Mouse (Mus musculus): ENCODE data around the gene Coq8a.
A peak's percentile ranks its signal among the peaks of the same experiment; 100 is the strongest.

Coq8a gene

DNA sequence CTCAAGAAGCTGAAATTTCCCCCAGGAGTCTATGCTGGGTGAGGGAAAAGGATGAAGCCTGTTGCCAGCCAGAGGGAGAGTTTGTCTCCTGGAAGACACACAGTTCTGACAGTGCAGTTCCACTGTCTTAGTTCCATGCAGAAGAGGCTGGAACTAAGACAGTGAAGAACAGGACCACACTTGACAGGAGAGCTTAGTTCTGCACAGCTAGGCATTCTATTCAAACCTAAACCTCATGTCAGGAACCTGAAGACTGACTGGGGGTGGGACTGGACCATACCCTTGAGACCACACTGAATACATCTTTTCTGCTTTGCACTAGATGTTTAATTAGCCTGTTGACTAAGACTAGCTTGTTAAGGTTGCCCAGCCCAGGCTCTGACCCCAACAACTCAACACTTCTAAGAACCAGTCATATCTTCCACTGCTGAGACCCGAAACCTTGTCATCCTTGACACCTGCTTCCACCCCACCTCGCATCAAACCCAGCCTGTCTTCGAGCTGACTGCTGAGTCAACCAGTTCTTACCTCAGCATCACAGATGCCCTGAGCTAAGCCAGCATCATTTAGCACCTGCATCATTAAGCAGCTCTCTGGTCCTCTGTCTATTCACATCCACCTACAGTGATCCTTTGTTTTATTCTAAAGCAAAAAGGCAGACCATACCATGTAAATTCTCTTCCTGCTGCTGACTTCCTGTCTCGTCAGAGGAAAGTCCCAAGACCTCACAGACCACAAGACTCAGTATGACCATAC lies at the start of gene Coq8a:
Gene Coq8a (minus strand): TSS at position 644 of the 756 bp plus-strand sequence.
- ATAC-seq (ENCODE audit: insufficient number of reproducible peaks, low FRiP score, low TSS enrichment) = no peak

DNA sequence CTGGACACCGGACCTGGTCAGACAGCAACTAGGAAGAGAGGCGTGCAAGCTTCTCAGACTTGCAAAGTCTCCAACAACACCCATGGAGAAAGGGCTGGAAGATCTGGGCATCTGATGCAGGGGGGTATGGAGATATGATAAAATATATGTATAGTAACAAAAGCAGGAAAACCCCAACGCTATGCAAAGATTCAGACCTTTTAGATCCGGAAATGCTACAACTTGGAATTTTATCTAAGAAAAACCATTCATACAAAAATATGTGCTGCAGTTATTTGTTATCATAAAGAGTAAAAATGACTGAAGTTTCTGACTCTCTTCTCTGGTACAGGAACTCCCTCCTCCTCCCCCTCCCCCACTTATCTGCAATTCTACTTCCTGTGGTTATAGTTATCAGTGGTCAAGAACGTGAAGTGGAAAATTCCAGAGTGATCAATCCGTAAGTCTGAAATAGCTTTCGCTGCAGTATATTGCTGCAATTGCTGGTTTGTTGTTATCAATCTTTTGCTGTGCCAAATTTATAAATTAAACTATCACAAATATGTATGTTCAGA lies 49.3 kb upstream of the Coq8a start:
- no peak for ATAC-seq (ENCODE audit: insufficient number of reproducible peaks, low FRiP score, low TSS enrichment)

DNA sequence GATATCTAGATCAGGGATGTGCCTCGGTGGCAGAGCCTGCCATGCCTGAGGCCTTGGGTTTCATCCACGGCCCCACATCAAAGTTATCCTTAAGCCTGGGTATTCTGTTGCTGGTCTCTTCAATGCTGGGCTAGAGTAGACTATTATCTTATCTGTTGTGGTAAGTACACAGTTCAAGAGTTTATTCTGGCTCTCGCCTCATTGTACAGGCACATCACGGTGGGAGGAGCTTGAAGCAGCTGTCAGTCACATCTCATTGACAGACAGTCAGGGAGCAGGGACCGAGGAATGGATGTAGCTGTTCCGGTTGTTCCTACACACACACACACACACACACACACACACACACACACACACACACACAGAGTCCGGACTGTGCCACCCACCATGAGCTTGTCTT lies 48.5 kb upstream of the Coq8a start:
- ATAC-seq (ENCODE audit: insufficient number of reproducible peaks, low FRiP score, low TSS enrichment) = no peak

DNA sequence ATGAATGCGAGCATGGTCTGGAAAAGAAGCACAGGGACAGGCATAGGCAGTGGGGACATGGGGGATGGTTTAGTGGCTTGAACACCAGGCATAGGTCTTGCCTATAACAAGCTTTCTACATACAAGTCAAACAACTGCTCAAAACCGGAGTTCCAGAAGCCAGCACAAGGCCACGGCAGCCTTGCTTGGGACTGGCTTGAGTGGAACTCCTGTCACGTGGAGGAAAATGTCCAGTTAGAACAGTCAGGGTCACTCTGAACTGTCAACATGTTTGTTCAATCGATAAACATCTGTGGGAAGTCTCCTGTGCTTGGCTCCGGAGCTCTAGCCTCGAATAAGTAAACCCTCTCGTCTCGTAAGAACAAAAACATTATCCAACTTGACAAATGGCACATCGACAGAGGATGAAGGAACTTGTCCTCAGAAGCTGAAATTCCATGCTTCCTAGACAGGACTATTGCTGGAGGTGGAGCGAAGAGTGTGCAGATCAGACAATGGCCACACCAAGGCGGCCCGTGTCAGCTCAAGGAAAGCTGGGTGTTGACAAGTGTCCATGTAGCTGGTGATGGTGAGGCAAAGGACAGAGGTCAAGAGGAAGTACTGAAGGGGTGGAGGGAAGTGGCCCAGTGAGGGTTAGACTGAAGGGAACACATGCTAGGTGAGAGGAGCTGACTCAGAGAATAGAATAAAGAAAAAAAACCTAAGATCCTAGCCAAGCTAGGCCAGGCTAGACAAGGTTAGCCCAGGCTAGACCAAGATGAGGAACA lies 46.5 kb upstream of the Coq8a start:
- ATAC-seq (ENCODE audit: insufficient number of reproducible peaks, low FRiP score, low TSS enrichment) = no peak

DNA sequence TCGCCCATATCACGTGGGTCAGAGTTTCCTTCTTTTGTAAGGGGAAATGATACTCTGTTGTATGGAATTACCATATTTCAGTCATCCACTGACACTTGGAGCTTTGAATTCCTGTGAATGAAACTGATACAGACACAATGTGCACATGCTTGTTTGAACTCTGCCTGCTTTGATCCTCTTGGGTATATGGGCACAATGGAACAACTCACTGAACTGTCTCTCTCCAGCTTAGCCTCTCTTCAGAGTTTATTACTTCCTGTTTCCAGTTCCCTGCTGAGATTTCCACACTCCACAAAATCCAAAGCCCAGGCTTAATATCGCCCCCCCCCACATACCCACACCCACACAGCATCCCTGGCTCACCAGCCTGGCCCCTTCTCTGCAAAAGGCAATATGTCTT lies 32.3 kb upstream of the Coq8a start:
- no peak for ATAC-seq (ENCODE audit: insufficient number of reproducible peaks, low FRiP score, low TSS enrichment)

DNA sequence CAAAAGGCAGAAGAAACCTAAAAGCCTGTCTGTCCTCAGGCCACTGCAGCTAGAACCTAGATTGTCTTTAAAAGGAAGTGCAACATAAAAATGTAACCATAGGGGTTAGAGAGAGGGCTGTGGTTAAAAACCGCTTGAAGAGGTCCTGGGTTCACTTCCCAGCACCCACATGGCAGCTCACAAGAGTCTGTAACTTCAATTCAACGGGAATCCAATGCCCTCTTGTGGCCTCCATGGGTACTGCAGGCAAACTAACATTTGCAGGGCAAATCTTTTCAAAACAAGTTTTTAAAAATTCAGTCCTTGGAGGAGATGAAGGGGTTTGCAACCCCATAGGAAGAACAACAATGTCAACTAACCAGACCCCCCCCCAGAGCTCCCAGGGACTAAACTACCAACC lies 31.2 kb upstream of the Coq8a start:
- ATAC-seq (ENCODE audit: insufficient number of reproducible peaks, low FRiP score, low TSS enrichment) = no peak

DNA sequence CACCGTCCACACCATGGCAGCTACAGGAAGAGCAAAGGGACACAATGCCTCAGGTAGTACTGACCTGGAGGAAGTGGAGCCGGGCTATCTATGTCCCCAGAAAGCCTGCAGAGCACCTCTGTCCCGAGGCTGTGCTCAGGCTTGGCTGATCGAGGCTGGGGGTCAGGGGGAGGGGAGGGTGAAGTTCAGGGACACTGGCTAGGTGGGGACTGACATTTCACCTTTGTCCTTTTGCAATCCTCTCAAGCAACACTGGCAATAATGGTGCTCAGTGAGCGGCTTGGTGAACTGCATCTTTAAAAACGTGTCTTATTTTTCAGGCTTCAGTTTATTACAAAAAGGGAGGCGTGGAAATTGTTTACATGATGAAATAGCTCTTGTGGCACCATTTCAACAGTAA lies 30.5 kb upstream of the Coq8a start:
- ATAC-seq (ENCODE audit: insufficient number of reproducible peaks, low FRiP score, low TSS enrichment) = no peak

DNA sequence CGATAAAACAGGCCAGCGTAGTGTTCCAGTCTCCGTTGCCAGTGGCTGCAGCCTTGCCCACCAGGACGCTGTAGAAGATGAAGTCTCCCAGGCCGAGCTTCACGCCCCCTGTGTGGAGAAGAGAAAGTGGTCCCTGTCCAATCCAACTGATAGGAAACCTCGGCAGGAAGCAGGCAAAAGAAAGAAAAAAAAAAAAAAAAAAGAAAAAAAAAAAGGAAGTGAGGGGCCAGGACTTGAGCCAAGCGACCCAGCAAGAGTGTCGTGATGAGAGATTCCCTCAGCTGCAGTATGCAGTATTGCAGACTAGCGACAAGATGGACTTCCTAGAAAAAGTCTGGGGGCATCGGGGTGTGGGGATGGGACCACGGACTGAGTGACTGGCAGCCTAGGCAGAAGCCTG lies 29.5 kb upstream of the Coq8a start:
- no peak for ATAC-seq (ENCODE audit: insufficient number of reproducible peaks, low FRiP score, low TSS enrichment)

DNA sequence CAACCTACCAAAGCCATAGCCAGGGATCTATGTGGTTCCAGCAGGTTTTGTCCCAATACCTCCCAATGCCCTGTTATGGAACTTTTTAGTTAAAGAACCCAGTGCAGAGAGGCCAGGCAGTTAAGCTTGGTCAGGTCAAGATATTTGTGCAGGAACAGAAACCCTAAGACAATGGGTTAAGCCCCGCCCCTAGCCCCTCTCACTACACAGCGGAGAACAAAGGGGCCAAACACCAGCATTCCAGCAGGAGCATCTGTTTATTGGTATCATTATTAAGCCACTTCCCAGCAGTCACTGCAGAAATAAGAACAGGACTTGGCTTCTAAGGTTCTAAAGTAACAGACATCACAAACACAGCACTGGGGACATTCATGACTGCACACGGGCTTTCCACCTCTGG lies 27.4 kb upstream of the Coq8a start:
- ATAC-seq (ENCODE audit: insufficient number of reproducible peaks, low FRiP score, low TSS enrichment) = no peak

DNA sequence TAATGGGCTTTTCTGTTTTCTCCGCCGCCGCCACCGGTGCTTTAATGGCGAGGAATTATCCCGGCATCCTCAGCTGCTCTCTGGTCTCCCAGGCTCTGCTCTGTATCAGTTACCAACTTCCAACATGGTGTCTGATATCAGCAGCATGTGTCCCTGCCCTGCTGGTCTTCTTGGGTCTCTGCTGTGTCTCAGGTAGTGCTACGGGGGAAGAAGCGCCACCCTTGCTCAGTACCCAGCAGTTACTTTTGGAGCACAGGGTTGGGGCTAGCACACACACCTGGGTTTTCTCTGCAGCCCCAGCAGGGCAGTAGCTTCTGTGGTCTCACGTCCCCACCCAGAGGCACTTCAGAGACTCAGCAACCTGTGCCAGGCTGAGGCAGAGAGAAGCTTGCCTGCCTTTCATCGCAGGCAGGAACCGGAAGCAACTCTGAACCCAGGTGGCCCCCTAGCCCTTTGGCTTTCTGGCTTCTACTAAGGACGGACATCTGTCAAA lies 26.9 kb upstream of the Coq8a start:
- ATAC-seq (ENCODE audit: insufficient number of reproducible peaks, low FRiP score, low TSS enrichment) = peak; percentile 50

DNA sequence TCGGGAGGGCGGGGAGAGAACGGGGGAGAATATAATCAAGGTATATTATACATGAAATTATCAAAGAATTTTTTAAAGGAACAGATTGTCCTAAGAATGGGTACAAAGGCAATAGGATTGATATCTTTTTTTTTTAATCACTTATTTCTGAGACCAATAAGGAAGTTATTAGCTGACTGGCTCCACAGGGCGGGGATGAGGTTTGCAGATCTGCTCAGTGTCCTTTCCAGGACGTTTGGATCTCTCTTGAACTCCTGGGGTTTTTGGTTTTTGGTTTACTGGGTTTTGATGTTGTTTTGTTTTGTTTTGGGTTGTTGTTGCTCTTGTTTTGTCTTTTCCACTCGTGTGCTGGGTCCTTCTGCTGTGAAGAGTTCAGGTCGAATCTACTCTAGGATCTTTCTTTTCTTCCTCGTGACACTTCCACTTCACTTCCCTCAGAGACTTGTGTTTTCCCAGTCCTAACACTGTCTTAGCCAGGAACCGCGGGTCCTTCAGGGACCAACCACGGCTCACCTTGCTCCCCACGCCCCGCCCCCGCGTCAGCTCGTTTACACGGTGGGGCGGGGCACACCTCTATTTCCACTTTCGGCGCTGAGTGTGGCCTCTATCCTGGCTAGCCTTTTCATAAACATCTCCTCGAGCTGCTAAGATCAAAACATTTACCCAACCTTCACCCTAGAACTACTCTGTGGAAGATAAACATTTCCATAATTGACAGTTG lies 26.3 kb upstream of the Coq8a start:
- ATAC-seq (ENCODE audit: insufficient number of reproducible peaks, low FRiP score, low TSS enrichment) = peak; percentile 80

DNA sequence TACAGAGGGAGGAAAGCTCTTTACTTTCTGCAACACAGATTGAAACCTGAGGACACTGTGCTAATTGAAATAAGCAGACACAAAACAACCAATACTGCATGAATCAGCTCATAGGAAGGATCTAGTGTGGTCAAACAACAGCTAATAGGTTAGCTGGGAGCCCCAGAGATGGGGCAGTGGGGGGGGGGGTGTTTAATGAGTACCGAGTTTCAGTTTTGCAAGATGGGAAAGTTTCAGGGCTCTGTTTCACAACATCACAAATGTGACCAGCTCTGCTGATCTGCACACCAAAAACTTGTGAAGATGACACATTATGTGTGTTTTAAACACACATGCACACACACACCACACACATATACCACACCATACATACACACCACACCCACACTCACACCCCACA lies 22.6 kb upstream of the Coq8a start:
- ATAC-seq (ENCODE audit: insufficient number of reproducible peaks, low FRiP score, low TSS enrichment) = no peak

DNA sequence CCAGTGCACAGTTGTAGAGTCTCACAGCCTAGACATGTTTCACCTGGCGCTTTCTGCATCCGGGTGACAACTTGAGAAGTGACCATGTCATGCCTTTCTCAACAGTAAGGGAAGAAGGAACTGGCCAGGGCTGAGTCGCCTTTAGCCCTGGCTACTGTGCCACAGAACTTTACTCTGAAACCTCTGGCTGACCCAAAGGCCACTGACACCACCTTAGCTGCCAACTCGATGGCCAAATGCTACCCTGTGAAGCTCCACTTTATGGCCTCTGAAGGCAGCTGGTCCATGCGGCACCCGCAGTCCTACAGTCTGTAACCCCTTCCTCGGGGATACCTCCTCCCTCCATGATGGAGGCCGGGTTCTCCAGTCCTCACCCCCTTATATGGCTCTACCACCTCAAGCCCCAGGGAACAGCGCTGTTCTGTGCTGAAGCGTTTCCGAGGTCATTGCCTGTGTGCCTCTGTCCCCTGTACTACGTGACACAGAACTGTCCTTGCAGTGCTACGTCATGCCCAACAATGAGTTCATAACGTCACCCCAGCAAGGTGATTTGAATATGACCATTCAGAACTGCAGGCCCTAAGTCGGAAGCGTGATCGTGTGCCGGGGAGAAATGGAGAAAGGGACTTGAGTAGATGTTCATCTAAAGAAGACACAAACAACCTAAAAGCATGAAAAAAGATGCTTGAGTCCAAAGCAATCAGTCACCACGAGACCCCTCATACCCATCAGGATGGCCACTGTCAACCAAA lies 21.6 kb upstream of the Coq8a start:
- ATAC-seq (ENCODE audit: insufficient number of reproducible peaks, low FRiP score, low TSS enrichment) = no peak

DNA sequence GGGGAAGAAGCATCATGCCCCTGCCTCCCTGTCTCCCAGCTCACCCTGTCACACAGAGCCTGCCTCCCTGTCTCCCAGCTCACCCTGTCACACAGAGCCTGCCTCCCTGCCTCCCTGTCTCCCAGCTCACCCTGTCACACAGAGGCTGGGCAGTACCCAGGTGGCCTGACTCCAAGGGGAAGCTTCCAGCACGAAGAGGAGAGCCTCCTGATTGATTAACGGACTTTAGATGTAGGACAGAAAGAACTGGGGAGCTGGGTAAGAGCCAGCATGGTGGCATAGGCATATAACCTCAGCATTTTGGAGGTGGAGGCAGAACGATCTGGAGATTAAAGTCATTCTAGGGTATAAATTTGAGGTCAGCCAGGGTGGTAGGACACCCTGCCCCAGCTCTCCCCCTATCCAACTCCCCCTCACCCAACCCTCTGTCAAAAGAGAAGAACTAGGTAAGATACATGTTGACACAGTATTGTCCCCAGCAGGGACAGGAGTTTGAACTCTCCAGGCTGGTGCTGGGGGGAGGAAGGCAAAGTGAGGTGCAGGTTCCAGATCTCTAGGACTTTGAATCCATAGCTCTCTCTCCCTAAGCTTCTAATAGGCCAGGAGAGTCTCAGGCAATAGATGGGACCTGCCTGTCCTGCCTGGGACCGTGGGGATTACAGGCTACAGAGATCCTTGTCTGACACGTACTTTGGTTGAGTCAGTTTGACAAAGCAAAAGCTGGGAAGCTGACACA lies 17.3 kb upstream of the Coq8a start:
- no peak for ATAC-seq (ENCODE audit: insufficient number of reproducible peaks, low FRiP score, low TSS enrichment)

DNA sequence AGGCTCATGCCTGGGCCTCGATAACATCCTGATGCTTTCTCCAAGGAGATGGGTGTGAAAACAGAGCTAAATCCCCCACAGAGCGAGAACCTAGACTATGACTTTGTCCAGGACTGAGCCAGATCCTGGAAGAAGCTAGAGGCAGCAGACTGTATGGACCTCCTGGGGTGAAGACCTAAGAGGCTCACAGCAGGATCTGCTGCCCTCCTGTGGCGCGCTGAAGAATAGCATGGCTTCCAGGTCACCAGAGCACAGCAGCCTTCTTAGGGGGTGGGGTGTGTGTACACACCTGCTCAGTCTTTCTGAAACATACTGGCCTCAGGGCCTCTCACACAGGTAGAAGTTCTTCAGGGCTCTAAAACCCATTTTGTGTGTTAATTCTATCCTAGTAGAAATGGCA lies 15.6 kb upstream of the Coq8a start:
- peak; percentile 69; the same call in 1 of the 2 replicates for ATAC-seq (ENCODE audit: insufficient number of reproducible peaks, low FRiP score, low TSS enrichment)

DNA sequence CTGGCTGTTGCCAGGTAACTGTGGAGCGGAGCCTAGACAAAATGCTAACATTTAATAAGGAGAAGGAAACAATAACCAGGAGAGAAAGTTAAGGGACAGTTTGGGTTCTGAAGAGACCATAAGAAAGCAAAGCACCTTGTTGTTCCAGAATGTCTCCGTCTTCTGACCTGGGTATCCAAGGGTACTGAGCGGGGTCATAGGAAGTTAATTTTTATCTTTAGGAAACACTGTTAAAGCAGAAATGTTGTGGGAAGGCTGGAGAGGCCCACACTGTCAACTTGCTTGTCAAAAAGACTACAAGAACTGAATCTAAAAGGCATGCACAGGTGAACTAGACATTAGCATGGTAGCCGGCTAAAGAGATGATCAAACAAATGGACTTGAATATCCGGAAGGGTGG lies 13.5 kb upstream of the Coq8a start:
- no peak for ATAC-seq (ENCODE audit: insufficient number of reproducible peaks, low FRiP score, low TSS enrichment)

DNA sequence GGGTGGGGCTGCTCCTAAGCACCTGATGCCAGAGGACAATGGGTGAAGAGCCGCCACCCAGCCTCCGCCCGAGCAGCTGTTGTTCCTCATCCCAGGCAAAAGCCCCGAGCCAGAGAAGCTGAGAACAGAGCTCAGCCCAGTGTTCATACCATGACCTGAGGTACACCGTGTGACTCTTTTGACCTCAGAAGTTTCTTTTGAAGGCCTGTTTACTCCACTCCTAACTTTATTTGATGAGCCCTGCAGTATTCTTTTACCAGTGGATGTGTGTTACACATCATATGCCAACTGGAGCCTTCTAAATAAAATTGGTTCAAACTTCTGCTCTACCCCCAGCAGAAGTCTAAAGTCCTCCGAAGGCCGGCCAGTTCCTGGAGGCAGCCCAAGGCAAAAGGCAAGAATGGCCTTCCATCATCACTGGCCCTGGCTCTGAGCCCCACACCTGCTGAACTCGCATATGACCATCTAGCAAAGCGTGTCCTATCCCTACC lies 11.4 kb upstream of the Coq8a start:
- ATAC-seq (ENCODE audit: insufficient number of reproducible peaks, low FRiP score, low TSS enrichment) = no peak

DNA sequence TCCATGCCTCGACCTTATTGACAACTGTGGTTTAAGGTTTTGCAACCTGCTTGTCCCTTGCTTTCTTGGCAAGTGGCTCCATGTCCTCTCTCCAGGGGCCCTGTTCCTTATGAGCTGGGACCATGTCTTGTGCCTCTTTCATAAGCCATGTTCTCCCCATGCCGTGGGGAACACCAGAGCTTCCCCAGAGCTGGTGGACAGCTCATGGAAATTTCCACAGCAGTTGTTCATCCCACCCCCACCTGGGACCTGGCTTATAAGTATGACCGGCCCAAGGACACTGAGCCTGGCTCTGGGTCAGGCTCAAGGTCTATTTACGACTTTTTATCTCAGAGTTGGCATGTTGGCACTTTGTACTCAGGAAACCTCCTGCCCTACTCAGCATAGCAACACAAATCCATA lies 10.6 kb upstream of the Coq8a start:
- ATAC-seq (ENCODE audit: insufficient number of reproducible peaks, low FRiP score, low TSS enrichment) = 0 out of 2 replicates have a peak, but pooled peaks have one; percentile 67

DNA sequence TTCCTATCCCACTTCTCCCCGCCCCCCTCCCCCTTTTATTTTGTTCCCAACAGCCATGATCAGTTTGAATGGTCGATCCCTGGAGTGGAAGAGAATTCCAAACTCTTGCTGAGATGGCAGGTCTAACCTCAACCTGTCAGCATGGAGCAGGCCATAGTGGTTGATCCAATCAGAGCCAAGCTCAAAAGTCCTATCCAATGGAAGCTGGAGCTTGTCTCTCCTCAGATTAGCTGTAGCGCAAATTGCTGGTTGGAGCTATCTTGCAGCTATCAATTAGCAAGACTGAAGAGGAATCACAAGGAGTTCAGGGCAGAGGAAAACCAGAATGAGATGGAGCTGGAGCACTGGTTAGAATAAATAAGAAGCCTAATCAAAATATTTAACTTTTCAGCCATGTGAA lies 9.0 kb upstream of the Coq8a start:
- no peak for ATAC-seq (ENCODE audit: insufficient number of reproducible peaks, low FRiP score, low TSS enrichment)

All from cerebellum, adult (tissue).